In the genomic region with DNA sequence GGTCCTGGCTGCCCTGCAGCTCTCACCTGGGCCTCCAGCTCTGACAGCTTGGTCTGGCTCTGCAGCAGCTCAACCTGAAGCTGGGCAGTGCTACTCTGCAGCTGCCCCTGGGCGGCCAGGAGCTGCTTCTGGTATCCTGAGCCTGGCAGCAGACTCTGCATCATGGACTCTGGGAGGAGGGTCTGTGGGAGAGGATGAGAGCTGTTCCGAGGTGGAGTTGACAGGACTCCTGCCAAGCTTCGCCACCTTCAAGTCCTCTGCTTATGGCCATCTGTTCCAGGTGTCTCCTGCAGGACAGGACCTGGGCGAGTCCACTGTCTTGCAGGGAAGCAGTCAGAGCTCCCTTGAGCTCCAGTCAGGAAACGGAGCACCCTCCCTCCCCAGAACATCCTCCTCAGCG, we compare ENCODE assay signal across 25 mouse cellular contexts. TPM values are rescaled to one million over a fixed set of nuclear protein-coding genes. Genes with fewer than 3 reads are reported as not detected.
A peak's percentile ranks its signal among the peaks of the same experiment; 100 is the strongest.
DNase-seq lines count a peak whose midpoint lies in the region; ATAC-seq and TF ChIP-seq lines count a peak whose summit lies in the region.
"Had no signal": no experiment of that assay in that cellular context is flagged by ENCODE, and none has a peak within 500 bp of the region (broad histone marks: within the 10 kb centered on the region; RNA-seq: fewer than 3 reads in every experiment).

No protein-coding gene starts in this region.

- no peak for DNase-seq in hindbrain, embryonic 10.5 days (ENCODE audit: low spot score)
- no peak for DNase-seq in liver, embryonic 13.5 days
- DNase-seq in liver, postnatal 0 days, result no peak
- DNase-seq in cerebellum, adult 9-11 months, result peak; percentile 78
- DNase-seq in urinary bladder, postnatal 10 days (ENCODE audit: low spot score), result no peak
- DNase-seq: adrenal gland, adult 8-10 months; B cell, adult 2 months; embryo, embryonic 11 days; forebrain, postnatal 0 days; gastrocnemius, postnatal 25 days; heart, adult 2 months; heart, postnatal 36 days; kidney, adult 11 months; kidney, postnatal 36 days; lung, adult 18-20 months; lung, postnatal 10 days; thymus, postnatal 25 days had no signal

- no peak for ATAC-seq in hindbrain, embryonic 16.5 days
- ATAC-seq in liver, embryonic 13.5 days (ENCODE audit: low read depth), result no peak
- ATAC-seq in liver, postnatal 0 days, result no peak
- no peak for ATAC-seq in forebrain, embryonic 16.5 days
- ATAC-seq: activated CD4-positive, CD25-positive, alpha-beta regulatory T cell, adult 4 months; forebrain, postnatal 0 days; midbrain, embryonic 16.5 days had no signal

- H3K4me3 ChIP-seq in hindbrain, embryonic 10.5 days, result no peak overlapping the region
- no peak overlapping the region for H3K4me3 ChIP-seq in hindbrain, embryonic 16.5 days (ENCODE audit: low read length)
- no peak overlapping the region for H3K4me3 ChIP-seq in liver, embryonic 13.5 days (replicated peaks)
- no peak overlapping the region for H3K4me3 ChIP-seq in liver, postnatal 0 days (ENCODE audit: low read depth, low read length)
- H3K4me3 ChIP-seq in forebrain, embryonic 16.5 days (replicated peaks; ENCODE audit: low read length), result no peak overlapping the region
- H3K4me3 ChIP-seq: heart, adult 2 months; heart, embryonic 15.5 days; kidney, embryonic 15.5 days; midbrain, embryonic 10.5 days had no signal

- H3K27ac ChIP-seq in hindbrain, embryonic 10.5 days, result 0 out of 2 replicates have a peak overlapping the region, but pooled peaks have one; percentile 1
- H3K27ac ChIP-seq in hindbrain, embryonic 16.5 days (ENCODE audit: low read depth, low read length), result no peak overlapping the region
- H3K27ac ChIP-seq in liver, embryonic 13.5 days, result 0 out of 2 replicates have a peak overlapping the region, but pooled peaks have one; percentile 31
- H3K27ac ChIP-seq in liver, postnatal 0 days (ENCODE audit: low read depth), result no peak overlapping the region
- no peak overlapping the region for H3K27ac ChIP-seq in forebrain, embryonic 16.5 days (ENCODE audit: low read length)
- H3K27ac ChIP-seq: heart, adult 2 months; heart, embryonic 15.5 days; kidney, embryonic 15.5 days had no signal

- TF ChIP-seq EP300 in liver, postnatal 0 days (IDR thresholded peaks at IDR 0.05; ENCODE audit: low read depth), result no peak

- no peaks in the 10 kb centered on the region for H3K27me3 ChIP-seq in hindbrain, embryonic 10.5 days (ENCODE audit: insufficient read depth, poor library complexity, severe bottlenecking)
- no peaks in the 10 kb centered on the region for H3K27me3 ChIP-seq in hindbrain, embryonic 16.5 days (replicated peaks; ENCODE audit: control insufficient read depth, insufficient read depth, low read length)
- H3K27me3 ChIP-seq in liver, embryonic 13.5 days, result no peaks in the 10 kb centered on the region
- H3K27me3 ChIP-seq in liver, postnatal 0 days (ENCODE audit: insufficient read depth, low read length), result no peaks in the 10 kb centered on the region
- no peaks in the 10 kb centered on the region for H3K27me3 ChIP-seq in forebrain, embryonic 16.5 days (replicated peaks; ENCODE audit: control insufficient read depth, insufficient read depth, low read length)
- H3K27me3 ChIP-seq: CH12.LX; heart, embryonic 15.5 days; kidney, embryonic 15.5 days had no signal

- no peaks in the 10 kb centered on the region for H3K9me3 ChIP-seq in hindbrain, embryonic 10.5 days
- no peaks in the 10 kb centered on the region for H3K9me3 ChIP-seq in hindbrain, embryonic 16.5 days (ENCODE audit: control insufficient read depth, low read length)
- no peaks in the 10 kb centered on the region for H3K9me3 ChIP-seq in liver, embryonic 13.5 days (replicated peaks)
- H3K9me3 ChIP-seq in liver, postnatal 0 days (ENCODE audit: low read length), result no peaks in the 10 kb centered on the region
- H3K9me3 ChIP-seq in forebrain, embryonic 16.5 days (ENCODE audit: control insufficient read depth, low read length), result no peaks in the 10 kb centered on the region
- H3K9me3 ChIP-seq: heart, embryonic 15.5 days; kidney, embryonic 15.5 days; midbrain, embryonic 10.5 days had no signal

- no peak overlapping the region for H3K4me2 ChIP-seq in hindbrain, embryonic 16.5 days (ENCODE audit: low read length)
- no peak overlapping the region for H3K4me2 ChIP-seq in liver, embryonic 13.5 days
- H3K4me2 ChIP-seq in liver, postnatal 0 days (ENCODE audit: low read depth, low read length), result no peak overlapping the region
- H3K4me2 ChIP-seq in forebrain, embryonic 16.5 days (ENCODE audit: low read length), result no peak overlapping the region
- H3K4me2 ChIP-seq: heart, embryonic 15.5 days; kidney, embryonic 15.5 days had no signal

- no peak for TF ChIP-seq CTCF in liver, postnatal 0 days (IDR thresholded peaks at IDR 0.05; ENCODE audit: low read depth)

- peaks cover 100% of the 10 kb centered on the region for H3K36me3 ChIP-seq in hindbrain, embryonic 10.5 days
- H3K36me3 ChIP-seq in hindbrain, embryonic 16.5 days (ENCODE audit: control insufficient read depth, insufficient read depth, low read length), result peaks cover 62% of the 10 kb centered on the region
- peaks cover 85% of the 10 kb centered on the region for H3K36me3 ChIP-seq in liver, embryonic 13.5 days
- H3K36me3 ChIP-seq in liver, postnatal 0 days (replicated peaks; ENCODE audit: insufficient read depth, low read length), result peaks cover 27% of the 10 kb centered on the region
- peaks cover 55% of the 10 kb centered on the region for H3K36me3 ChIP-seq in forebrain, embryonic 16.5 days (ENCODE audit: control insufficient read depth, insufficient read depth)

- WGBS in hindbrain, embryonic 10.5 days, result 85% methylated on average over 6 of the region's 6 CpGs
- 83% methylated on average over 6 of the region's 6 CpGs for WGBS in hindbrain, embryonic 16.5 days
- 81% methylated on average over 6 of the region's 6 CpGs for WGBS in liver, embryonic 13.5 days (ENCODE audit: insufficient replicate concordance)
- 90% methylated on average over 6 of the region's 6 CpGs for WGBS in liver, postnatal 0 days (ENCODE audit: insufficient replicate concordance)
- 87% methylated on average over 6 of the region's 6 CpGs for WGBS in forebrain, embryonic 16.5 days

- peaks cover 30% of the 10 kb centered on the region for H3K4me1 ChIP-seq in hindbrain, embryonic 10.5 days (replicated peaks)
- H3K4me1 ChIP-seq in hindbrain, embryonic 16.5 days (ENCODE audit: control insufficient read depth, insufficient read depth, low read depth, low read length), result no peaks in the 10 kb centered on the region; the same call in 1 of the 2 replicates
- H3K4me1 ChIP-seq in liver, embryonic 13.5 days (replicated peaks), result peaks cover 34% of the 10 kb centered on the region
- H3K4me1 ChIP-seq in liver, postnatal 0 days (ENCODE audit: insufficient read depth), result peaks cover 14% of the 10 kb centered on the region
- no peaks in the 10 kb centered on the region for H3K4me1 ChIP-seq in forebrain, embryonic 16.5 days (replicated peaks; ENCODE audit: control insufficient read depth, insufficient read depth, low read length)
- H3K4me1 ChIP-seq: kidney, embryonic 15.5 days had no signal

- no peak overlapping the region; the same call in 1 of the 2 replicates for H3K9ac ChIP-seq in hindbrain, embryonic 16.5 days (ENCODE audit: low read depth, low read length)
- H3K9ac ChIP-seq in liver, embryonic 13.5 days, result no peak overlapping the region
- H3K9ac ChIP-seq in liver, postnatal 0 days (replicated peaks), result no peak overlapping the region
- H3K9ac ChIP-seq in forebrain, embryonic 16.5 days (replicated peaks; ENCODE audit: low read depth, low read length), result no peak overlapping the region
- H3K9ac ChIP-seq: forebrain, postnatal 0 days; heart, embryonic 15.5 days; kidney, embryonic 15.5 days had no signal

RNA-seq across cellular contexts. Expression of a gene that starts 10.7 kb away (rescaled TPM):
- polyA plus RNA-seq in hindbrain, embryonic 10.5 days (2016; fragmentation: Nextera tagmentation; extraction: Ambion mirVana), result 108 and 114 TPM in 2 replicates
- polyA plus RNA-seq in hindbrain, embryonic 16.5 days (2015; fragmentation: Nextera tagmentation; extraction: Ambion mirVana), result 84.0 and 86.8 TPM in 2 replicates
- polyA plus RNA-seq in liver, embryonic 13.5 days (2015; fragmentation: Nextera tagmentation; extraction: Ambion mirVana), result 66.6 and 70.9 TPM in 2 replicates
- polyA plus RNA-seq in liver, postnatal 0 days (2015; fragmentation: Nextera tagmentation; extraction: Ambion mirVana), result 43.9 and 44.0 TPM in 2 replicates
- polyA plus RNA-seq in forebrain, embryonic 16.5 days (2015; fragmentation: Nextera tagmentation; extraction: Ambion mirVana), result 65.3 and 75.2 TPM in 2 replicates

RNA-seq across cellular contexts. Expression of a gene that starts 18.4 kb away (rescaled TPM):
- polyA plus RNA-seq in hindbrain, embryonic 10.5 days (2016; fragmentation: Nextera tagmentation; extraction: Ambion mirVana), result 1.8 and 2.0 TPM in 2 replicates
- polyA plus RNA-seq in hindbrain, embryonic 16.5 days (2015; fragmentation: Nextera tagmentation; extraction: Ambion mirVana), result 3.0 and 4.2 TPM in 2 replicates
- 1.1 and 1.4 TPM in 2 replicates for polyA plus RNA-seq in liver, embryonic 13.5 days (2015; fragmentation: Nextera tagmentation; extraction: Ambion mirVana)
- 1.1 and 1.2 TPM in 2 replicates for polyA plus RNA-seq in liver, postnatal 0 days (2015; fragmentation: Nextera tagmentation; extraction: Ambion mirVana)
- polyA plus RNA-seq in forebrain, embryonic 16.5 days (2015; fragmentation: Nextera tagmentation; extraction: Ambion mirVana), result 2.0 TPM in 2 replicates

RNA-seq across cellular contexts. Expression of a gene that starts 18.6 kb away (rescaled TPM):
- polyA plus RNA-seq in hindbrain, embryonic 10.5 days (2016; fragmentation: Nextera tagmentation; extraction: Ambion mirVana), result 59.2 and 62.8 TPM in 2 replicates
- 49.5 and 55.5 TPM in 2 replicates for polyA plus RNA-seq in hindbrain, embryonic 16.5 days (2015; fragmentation: Nextera tagmentation; extraction: Ambion mirVana)
- polyA plus RNA-seq in liver, embryonic 13.5 days (2015; fragmentation: Nextera tagmentation; extraction: Ambion mirVana), result 7.0 and 9.0 TPM in 2 replicates
- polyA plus RNA-seq in liver, postnatal 0 days (2015; fragmentation: Nextera tagmentation; extraction: Ambion mirVana), result 2.2 and 2.3 TPM in 2 replicates
- polyA plus RNA-seq in forebrain, embryonic 16.5 days (2015; fragmentation: Nextera tagmentation; extraction: Ambion mirVana), result 77.4 and 87.4 TPM in 2 replicates

RNA-seq across cellular contexts. Expression of a gene that starts 22.3 kb away (rescaled TPM):
- polyA plus RNA-seq in hindbrain, embryonic 10.5 days (2016; fragmentation: Nextera tagmentation; extraction: Ambion mirVana), result 3.1 and 4.3 TPM in 2 replicates
- polyA plus RNA-seq in hindbrain, embryonic 16.5 days (2015; fragmentation: Nextera tagmentation; extraction: Ambion mirVana), result 13.5 and 14.5 TPM in 2 replicates
- 3.7 and 4.0 TPM in 2 replicates for polyA plus RNA-seq in liver, embryonic 13.5 days (2015; fragmentation: Nextera tagmentation; extraction: Ambion mirVana)
- 5.7 and 7.4 TPM in 2 replicates for polyA plus RNA-seq in liver, postnatal 0 days (2015; fragmentation: Nextera tagmentation; extraction: Ambion mirVana)
- 6.6 and 8.7 TPM in 2 replicates for polyA plus RNA-seq in forebrain, embryonic 16.5 days (2015; fragmentation: Nextera tagmentation; extraction: Ambion mirVana)
- polyA plus RNA-seq: activated CD4-positive, CD25-positive, alpha-beta regulatory T cell, adult 4 months had no signal

RNA-seq across cellular contexts. Expression of a gene that starts 49.3 kb away (rescaled TPM):
- polyA plus RNA-seq in hindbrain, embryonic 10.5 days (2016; fragmentation: Nextera tagmentation; extraction: Ambion mirVana), result 68.5 and 78.9 TPM in 2 replicates
- polyA plus RNA-seq in hindbrain, embryonic 16.5 days (2015; fragmentation: Nextera tagmentation; extraction: Ambion mirVana), result 92.1 and 106 TPM in 2 replicates
- polyA plus RNA-seq in liver, embryonic 13.5 days (2015; fragmentation: Nextera tagmentation; extraction: Ambion mirVana), result 35.2 and 38.4 TPM in 2 replicates
- polyA plus RNA-seq in liver, postnatal 0 days (2015; fragmentation: Nextera tagmentation; extraction: Ambion mirVana), result 20.7 and 22.8 TPM in 2 replicates
- polyA plus RNA-seq in forebrain, embryonic 16.5 days (2015; fragmentation: Nextera tagmentation; extraction: Ambion mirVana), result 69.9 and 92.8 TPM in 2 replicates

Comparison
In these comparisons a context has a peak if more than half of its experiments do, and no peak if none do; other contexts are left out.
1. H3K27ac ChIP-seq: peak in hindbrain, embryonic 10.5 days (single experiment) and liver, embryonic 13.5 days (single experiment); none in hindbrain, embryonic 16.5 days (single experiment), liver, postnatal 0 days (single experiment) and forebrain, embryonic 16.5 days (single experiment).